Mouse (Mus musculus): ENCODE data around the gene Fndc9.

- TF ChIP-seq CTCF (IDR thresholded peaks at IDR 0.05; ENCODE audit: insufficient read depth, low read depth, low read length), result no peak
- TF ChIP-seq POLR2A (IDR thresholded peaks at IDR 0.05; ENCODE audit: insufficient read depth, low read depth, low read length), result no peak
Observed at GRCm38 (mm10) chr11:46246393-46246792, 11.1 kb downstream of the Fndc9 start.
